Mouse (Mus musculus) inflammation-experienced regulatory T-cells, adult 6 months (primary cell): ENCODE measurements around the gene Add3. TPM values are rescaled to one million over a fixed set of nuclear protein-coding genes. Genes with fewer than 3 reads are reported as not detected.

Experiments
- ATAC-seq: one replicate; pipeline ENCODE4 v1.8.0; 2017
- polyA plus RNA-seq, 3 experiments: library from polyadenylated mRNA; unstranded; fragments of 100-300 nt; shearing (Covaris generic); gene quantifications; one replicate each; pipeline ENCODE4 v1.2.1; 2017

Gene Add3
- polyA plus RNA-seq, 3 experiments from 2014 or later: 100 to 138 (median 112) TPM

GRCm38 (mm10) chr19:53130399-53131175 is 9.7 kb upstream of the Add3 start:
- no peak for ATAC-seq

GRCm38 (mm10) chr19:53132471-53132870 is 7.8 kb upstream of the Add3 start:
- no peak for ATAC-seq

- ATAC-seq: no peak
These were observed 3.7 kb upstream of the Add3 start for GRCm38 (mm10) chr19:53136336-53137090.

GRCm38 (mm10) chr19:53137116-53137670 is 3.0 kb upstream of the Add3 start:
- no peak for ATAC-seq

- ATAC-seq: no peak
These were observed 584 bp downstream of the Add3 start for GRCm38 (mm10) chr19:53140804-53141250.

- no peak for ATAC-seq
These were observed 1.2 kb downstream of the Add3 start for GRCm38 (mm10) chr19:53141251-53142072.

GRCm38 (mm10) chr19:53142190-53143107 is 2.2 kb downstream of the Add3 start:
- ATAC-seq: peak; percentile 89

GRCm38 (mm10) chr19:53143108-53143971 is 3.1 kb downstream of the Add3 start:
- no peak for ATAC-seq

GRCm38 (mm10) chr19:53145075-53145474 is 4.8 kb downstream of the Add3 start:
- no peak for ATAC-seq

GRCm38 (mm10) chr19:53149381-53149780 is 9.1 kb downstream of the Add3 start:
- no peak for ATAC-seq

GRCm38 (mm10) chr19:53152451-53152850 is 12.2 kb downstream of the Add3 start:
- no peak for ATAC-seq

- ATAC-seq: no peak
These were observed 12.9 kb downstream of the Add3 start for GRCm38 (mm10) chr19:53153096-53153495.

GRCm38 (mm10) chr19:53154156-53154555 is 13.9 kb downstream of the Add3 start:
- no peak for ATAC-seq

GRCm38 (mm10) chr19:53156361-53156760 is 16.1 kb downstream of the Add3 start:
- no peak for ATAC-seq

GRCm38 (mm10) chr19:53157176-53157575 is 16.9 kb downstream of the Add3 start:
- ATAC-seq: no peak

- no peak for ATAC-seq
These were observed 19.1 kb downstream of the Add3 start for GRCm38 (mm10) chr19:53159351-53159750.

- ATAC-seq: peak; percentile 61
These were observed 22.7 kb downstream of the Add3 start for GRCm38 (mm10) chr19:53162927-53163326.

- no peak for ATAC-seq
These were observed 24.4 kb downstream of the Add3 start for GRCm38 (mm10) chr19:53164645-53165044.

GRCm38 (mm10) chr19:53165305-53166240 is 25.3 kb downstream of the Add3 start:
- no peak for ATAC-seq
